Mouse (Mus musculus): ENCODE data around the gene Foxn1.

GRCm38 (mm10) chr11:78431176-78431575 is 44.8 kb upstream of the Foxn1 start:
- TF ChIP-seq CTCF (IDR thresholded peaks at IDR 0.05; ENCODE audit: low read depth): no peak
- TF ChIP-seq EP300 (IDR thresholded peaks at IDR 0.05; ENCODE audit: low read depth): no peak
